Mouse (Mus musculus): Measurements from ENCODE around the gene Arrdc2.

DNA sequence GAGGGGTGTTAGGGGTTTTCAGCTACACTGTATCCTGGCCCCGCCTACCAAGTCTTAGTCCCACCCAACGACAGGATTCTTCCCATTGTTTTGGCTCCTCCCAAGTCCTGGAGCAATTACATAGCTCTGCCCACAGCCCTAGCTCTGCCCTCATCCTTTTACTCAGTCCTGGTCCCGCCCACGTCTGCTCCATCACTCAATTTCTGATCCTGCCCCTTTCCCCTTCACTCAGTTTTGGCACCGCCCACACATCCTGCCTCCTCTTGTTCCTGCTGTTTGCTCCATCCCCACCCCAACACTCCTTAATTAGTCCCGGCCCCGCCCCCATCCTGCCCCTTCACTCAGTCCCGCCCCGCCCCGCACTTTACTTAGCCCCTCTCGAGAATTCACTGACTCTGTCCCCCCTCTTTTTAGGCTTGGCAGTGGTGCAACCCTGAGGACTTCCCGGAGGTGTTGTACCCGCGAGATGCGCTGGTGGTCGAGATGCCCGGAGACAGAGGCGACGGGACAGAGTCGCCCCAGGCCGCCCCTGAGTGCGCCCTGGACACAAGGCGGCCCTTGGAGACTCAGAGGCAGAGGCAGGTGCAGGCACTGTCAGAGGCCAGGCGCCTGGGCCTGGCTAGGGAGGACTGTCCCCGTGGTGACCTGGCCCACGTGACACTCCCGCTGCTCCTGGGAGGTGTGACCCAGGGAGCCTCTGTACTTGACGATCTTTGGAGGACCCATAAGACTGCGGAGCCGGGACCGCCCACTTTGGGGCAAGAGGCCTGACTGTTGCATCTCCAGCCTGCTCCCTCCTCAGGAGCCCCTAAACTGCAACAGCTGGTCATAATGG lies 19.2 kb downstream of the Arrdc2 start:
- TF ChIP-seq CTCF (IDR thresholded peaks at IDR 0.05; ENCODE audit: extremely low read depth, insufficient read depth, insufficient read length, insufficient replicate concordance) (no peak), POLR2A (IDR thresholded peaks at IDR 0.05; ENCODE audit: low read depth, low read length) (no peak)
